Mouse (Mus musculus): ENCODE results near the gene Pramel4.
"Not testable (repeated sequence)": the region's sequence is repeated elsewhere in the genome, so short reads cannot be mapped to it uniquely, and the experiment has no call there.

- not testable (repeated sequence) for TF ChIP-seq CTCF (IDR thresholded peaks at IDR 0.05; ENCODE audit: extremely low read depth, insufficient read length, insufficient replicate concordance, low read depth, low read length); POLR2A (IDR thresholded peaks at IDR 0.05; ENCODE audit: low read depth, low read length)
These were observed at the start of gene Pramel4 for GRCm38 (mm10) chr4:144058826-144059225.

All from small intestine, adult 2 months (tissue).